Mouse (Mus musculus): ENCODE results near the gene Cox11.
A peak's percentile ranks its signal among the peaks of the same experiment; 100 is the strongest.

- TF ChIP-seq CTCF (IDR thresholded peaks at IDR 0.05; ENCODE audit: borderline replicate concordance, insufficient read depth, low read depth, low read length) (peak; percentile 55; the same call in 1 of the 2 replicates), POLR2A (IDR thresholded peaks at IDR 0.05; ENCODE audit: borderline replicate concordance, insufficient read depth, low read length) (no peak)
These were observed 14.5 kb upstream of the Cox11 start for GRCm38 (mm10) chr11:90623477-90623876.

Data from cerebellum, adult 2 months (tissue).